ENCODE assay signal across 22 mouse cellular contexts in genomic region chr15:79079567-79079966, GRCm38 (mm10). TPM values are rescaled to one million over a fixed set of nuclear protein-coding genes. Genes with fewer than 3 reads are reported as not detected.
"Had no signal": no experiment of that assay in that cellular context is flagged by ENCODE, and none has a peak within 500 bp of the region (broad histone marks: within the 10 kb centered on the region; RNA-seq: fewer than 3 reads in every experiment).

No protein-coding gene starts in this region.

- DNase-seq: lung, adult 18-20 months; lung, embryonic 14.5 days; lung, postnatal 10 days; lung, postnatal 4 days; retina, postnatal 1 day; right cerebral cortex, adult 18-20 months; right cerebral cortex, postnatal 25 days; right cerebral cortex, postnatal 4 days; thymus, adult 2 months; thymus, postnatal 36 days had no signal

- H3K9ac ChIP-seq: liver, embryonic 14.5 days; lung, embryonic 14.5 days; midbrain, embryonic 13.5 days; midbrain, embryonic 15.5 days; neural tube, embryonic 13.5 days; neural tube, embryonic 15.5 days; stomach, embryonic 15.5 days had no signal

- H3K27me3 ChIP-seq: midbrain, embryonic 13.5 days; midbrain, embryonic 15.5 days; neural tube, embryonic 13.5 days; neural tube, embryonic 15.5 days; stomach, embryonic 15.5 days had no signal

- H3K4me2 ChIP-seq: lung, embryonic 14.5 days; midbrain, embryonic 13.5 days; midbrain, embryonic 15.5 days; neural tube, embryonic 13.5 days; neural tube, embryonic 15.5 days; stomach, embryonic 15.5 days had no signal

- ATAC-seq: midbrain, embryonic 13.5 days; midbrain, embryonic 15.5 days had no signal

- H3K4me3 ChIP-seq: midbrain, embryonic 10.5 days; midbrain, embryonic 13.5 days; midbrain, embryonic 15.5 days; myocyte; neural tube, embryonic 13.5 days; neural tube, embryonic 15.5 days; stomach, embryonic 15.5 days had no signal

- H3K9me3 ChIP-seq: midbrain, embryonic 10.5 days; midbrain, embryonic 13.5 days; midbrain, embryonic 15.5 days; neural tube, embryonic 13.5 days; neural tube, embryonic 15.5 days; stomach, embryonic 15.5 days had no signal

- H3K27ac ChIP-seq: liver, embryonic 14.5 days; midbrain, embryonic 10.5 days; midbrain, embryonic 13.5 days; midbrain, embryonic 15.5 days; neural tube, embryonic 13.5 days; neural tube, embryonic 15.5 days; stomach, embryonic 15.5 days; stomach, postnatal 0 days had no signal

RNA-seq across cellular contexts. Expression of gene Galr3, which starts 37.9 kb away (rescaled TPM):
- polyA plus RNA-seq: lung, embryonic 14.5 days; lung, embryonic 16.5 days; midbrain, embryonic 10.5 days; midbrain, embryonic 13.5 days; midbrain, embryonic 15.5 days; neural tube, embryonic 11.5 days; neural tube, embryonic 13.5 days; testis, adult 2 months had no signal
